Mouse (Mus musculus) forebrain, postnatal 0 days (tissue): Measurements from ENCODE around the gene Plcd3. TPM values are rescaled to one million over a fixed set of nuclear protein-coding genes. Genes with fewer than 3 reads are reported as not detected.

Experiments used
- ATAC-seq: fragments of 200-750 bp; cut with Nextera tagmentation; 2 replicates; pipeline ENCODE4 v1.8.0; 2017; ENCODE audit warnings: mild to moderate bottlenecking, moderate library complexity
- DNase-seq: peaks from one replicate; pipeline ENCODE4 v3.0.0-alpha.2; 2015
- H3K27ac ChIP-seq: fragments of 300-500 bp; sonication (generic); 2 replicates; pipeline ENCODE4 v1.5.1; 2014; ENCODE audit warnings: low read depth, mild to moderate bottlenecking, antibody characterized with exemption, low read length, moderate library complexity, mixed read lengths
- H3K27me3 ChIP-seq: fragments of 300-500 bp; sonication (generic); 2 replicates; pipeline ENCODE4 v1.6.1; 2014; ENCODE audit warnings: mild to moderate bottlenecking, low read length, mixed read lengths; ENCODE audit not compliant: insufficient read depth
- H3K36me3 ChIP-seq: fragments of 300-500 bp; sonication (generic); 2 replicates; pipeline ENCODE4 v1.6.1; 2014; ENCODE audit warnings: mild to moderate bottlenecking, moderate library complexity; ENCODE audit not compliant: insufficient read depth
- H3K4me1 ChIP-seq: fragments of 300-500 bp; sonication (generic); 2 replicates; pipeline ENCODE4 v1.6.1; 2014; ENCODE audit warnings: antibody characterized with exemption; ENCODE audit not compliant: insufficient read depth
- H3K4me2 ChIP-seq: fragments of 300-500 bp; sonication (generic); 2 replicates; pipeline ENCODE4 v1.6.1; 2014; ENCODE audit warnings: low read depth, mild to moderate bottlenecking, moderate library complexity
- H3K4me3 ChIP-seq: fragments of 300-500 bp; sonication (generic); 2 replicates; pipeline ENCODE4 v1.5.1; 2014; ENCODE audit warnings: low read depth, low read length, mixed read lengths
- H3K9ac ChIP-seq: fragments of 300-500 bp; sonication (generic); 2 replicates; pipeline ENCODE4 v1.6.1; 2014; ENCODE audit warnings: mild to moderate bottlenecking
- H3K9me3 ChIP-seq: fragments of 300-500 bp; sonication (generic); 2 replicates; pipeline ENCODE4 v1.6.1; 2016; ENCODE audit warnings: low read length
- CTCF ChIP-seq: sonication (generic); IDR thresholded peaks from 2 replicates; pipeline ENCODE4 v1.5.1; 2016; ENCODE audit warnings: antibody characterized with exemption, control low read depth, low read depth
- WGBS: fragments of 180-500 bp; shearing (Covaris S2); extraction: QIAGEN DNeasy Blood & Tissue Kit; methylation state at CpG from one replicate; pipeline ENCODE4 v1.1.7; 2014; 5-methylcytosine and 5-hydroxymethylcytosine counted together
- polyA plus RNA-seq: library from polyadenylated mRNA; unstranded; fragments of >200 nt; fragmentation: Nextera tagmentation; extraction: Ambion mirVana; gene quantifications from 2 replicates; pipeline ENCODE4 v1.2.1, GENCODE M21; 2015
- total RNA-seq: library from RNA; depleted of rRNA; stranded (reverse); fragments of >200 nt; gene quantifications from 2 replicates; pipeline ENCODE4 v1.2.3, GENCODE M21; 2014; rRNA removed

Plcd3 gene
- total and polyA plus RNA-seq, 2 experiments from 2014 or later = 3.6 to 8.5 TPM

DNA sequence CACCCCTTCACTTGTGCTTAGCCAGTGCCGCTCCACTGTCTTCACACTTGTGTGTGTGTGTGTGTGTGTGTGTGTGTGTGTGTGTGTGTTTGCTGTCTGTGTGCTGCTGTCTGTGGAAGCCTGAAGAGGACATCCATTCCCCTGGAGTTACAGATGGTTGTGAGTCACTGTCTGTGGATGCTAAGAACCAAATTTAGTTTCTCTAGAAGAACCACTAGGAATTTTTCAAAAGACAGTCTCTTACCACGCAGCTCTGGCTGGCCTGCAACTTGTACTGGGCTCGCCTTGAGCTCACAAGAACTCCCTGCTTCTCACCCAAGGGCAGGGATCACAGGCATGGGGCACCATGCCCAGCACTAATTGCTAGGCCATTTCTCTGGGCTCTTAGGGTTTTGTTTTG, 68.4 kb downstream of the Plcd3 start:
- no peak overlapping the region for H3K9ac ChIP-seq
- 78% methylated on average over 3 of the region's 3 CpGs for WGBS
- no peaks in the 10 kb centered on the region for H3K36me3 ChIP-seq
- TF ChIP-seq CTCF = no peak
- DNase-seq (no peak), ATAC-seq (no peak)
- H3K4me3 ChIP-seq = no peak overlapping the region
- H3K4me2 ChIP-seq = no peak overlapping the region
- H3K9me3 ChIP-seq = no peaks in the 10 kb centered on the region
- peaks cover 7% of the 10 kb centered on the region for H3K4me1 ChIP-seq
- H3K27ac ChIP-seq = no peak overlapping the region
- H3K27me3 ChIP-seq = no peaks in the 10 kb centered on the region

DNA sequence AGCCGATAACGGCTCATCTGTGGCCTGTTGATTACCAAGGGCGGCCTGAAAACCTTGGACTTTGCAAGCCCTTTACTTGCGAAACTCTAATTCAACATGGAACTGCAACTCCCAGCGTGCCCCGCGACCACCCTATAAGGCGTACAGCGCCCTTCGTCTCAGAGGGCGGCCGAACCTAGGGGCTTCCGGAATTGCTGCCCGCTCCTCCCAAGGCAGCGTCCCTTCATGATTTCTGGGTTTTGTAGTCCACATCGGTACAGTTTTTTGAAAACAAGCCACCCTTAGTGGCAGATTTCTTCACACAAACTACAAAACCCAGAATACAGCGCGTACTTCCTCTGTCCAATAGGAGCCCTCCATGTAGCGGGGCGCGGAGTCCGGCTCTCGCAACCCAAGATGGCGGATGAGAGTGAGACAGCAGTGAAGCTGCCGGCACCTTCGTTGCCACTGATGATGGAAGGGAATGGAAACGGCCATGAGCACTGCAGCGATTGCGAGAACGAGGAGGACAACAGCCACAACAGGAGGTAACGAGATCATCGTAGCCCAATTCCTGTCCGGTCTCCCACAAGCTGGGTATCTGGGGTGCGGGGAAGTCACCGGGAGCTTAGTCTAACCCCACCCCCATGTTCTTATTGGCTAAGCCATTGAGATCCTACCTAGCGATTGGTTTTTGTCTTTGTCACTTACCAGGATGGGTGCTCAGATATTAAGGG, 73.1 kb downstream of the Plcd3 start, which contains the start of the genes Nmt1 and Dcakd:
Gene Nmt1, plus strand, starts transcription at position 15 of the 716 bp plus-strand sequence.
Gene Dcakd, minus strand, starts transcription at position 158 of the 716 bp plus-strand sequence.
- Histone ChIP-seq H3K27ac (peak within 1 kb of the TSS; percentile 76), H3K27me3 (no peaks in the 10 kb centered on the region), H3K4me3 (peak within 1 kb of the TSS; percentile 51), H3K9me3 (no peaks in the 10 kb centered on the region), H3K36me3 (no peaks in the 10 kb centered on the region), H3K4me2 (peak within 1 kb of the TSS; percentile 71), H3K9ac (peak within 1 kb of the TSS; percentile 60), H3K4me1 (peaks cover 16% of the 10 kb centered on the region)
- ATAC-seq = peak; percentile 98
- peak; percentile 99 for DNase-seq
- WGBS = under 1% methylated on average over 36 of the region's 36 CpGs
- TF ChIP-seq CTCF = no peak

DNA sequence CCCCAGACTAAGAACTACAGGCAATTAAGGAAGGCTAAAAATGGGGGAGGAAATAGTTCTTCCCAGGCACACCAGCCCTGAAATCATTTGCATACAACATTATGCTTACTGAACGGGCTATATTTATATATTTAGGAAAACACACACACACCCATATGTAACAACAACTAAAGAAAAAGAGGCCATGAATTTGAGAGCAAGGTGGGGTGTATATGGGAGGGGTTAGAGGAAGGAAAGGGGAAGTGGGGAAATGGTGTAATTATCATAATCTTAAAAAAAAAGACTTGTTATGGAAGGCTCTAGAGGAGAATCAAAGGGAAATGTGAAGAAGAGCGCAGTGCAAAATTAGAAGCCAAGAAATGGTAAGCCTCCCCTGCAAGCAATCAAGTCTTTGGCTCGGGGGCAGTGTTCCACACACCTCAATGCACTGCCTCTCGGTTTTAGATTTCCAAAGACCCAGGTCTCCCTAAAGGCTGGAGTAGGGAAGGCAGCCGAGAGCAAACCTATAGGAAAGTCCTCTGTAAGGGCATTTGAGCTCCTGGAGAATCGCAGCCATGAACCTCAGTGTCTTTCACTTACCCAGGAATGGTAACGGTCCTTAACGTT, 73.8 kb downstream of the Plcd3 start:
- peaks cover 16% of the 10 kb centered on the region for H3K4me1 ChIP-seq
- no peak for DNase-seq
- WGBS = 17% methylated on average over 8 of the region's 8 CpGs

DNA sequence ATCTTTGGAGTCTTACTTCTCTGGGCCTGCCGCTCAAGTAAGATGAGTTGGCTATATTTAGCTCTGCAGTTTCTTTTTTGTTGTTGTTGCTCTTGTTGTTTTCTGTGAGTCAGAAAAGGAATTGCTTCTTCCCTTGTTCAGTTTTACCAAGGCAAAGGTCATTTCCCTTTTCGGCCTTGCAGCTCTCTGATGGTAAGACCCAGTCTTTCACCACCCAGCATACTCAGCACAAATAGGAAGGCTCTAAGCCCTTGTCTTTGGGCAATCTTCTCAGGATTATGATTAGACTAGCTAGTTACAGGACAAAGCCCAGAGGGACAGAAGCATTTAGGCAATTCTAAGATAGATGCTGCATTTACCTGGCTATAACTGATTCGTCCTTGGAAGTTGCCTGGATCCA, 74.6 kb downstream of the Plcd3 start:
- TF ChIP-seq CTCF = no peak
- H3K9ac ChIP-seq = no peak overlapping the region
- H3K27ac ChIP-seq = no peak overlapping the region
- no peak for ATAC-seq
- no peaks in the 10 kb centered on the region for H3K27me3 ChIP-seq
- H3K4me3 ChIP-seq = no peak overlapping the region
- peak overlapping the region; percentile 71; the same call in 1 of the 2 replicates for H3K4me2 ChIP-seq
- no peaks in the 10 kb centered on the region for H3K9me3 ChIP-seq
- H3K36me3 ChIP-seq = no peaks in the 10 kb centered on the region
- no peak for DNase-seq
- 91% methylated on average over 3 of the region's 3 CpGs for WGBS
- H3K4me1 ChIP-seq = peaks cover 16% of the 10 kb centered on the region

More for the DNA sequence above, 73.8 kb downstream of the Plcd3 start:
- Histone ChIP-seq H3K27me3 (no peaks in the 10 kb centered on the region), H3K27ac (peak overlapping the region; percentile 76), H3K9ac (peak overlapping the region; percentile 60), H3K9me3 (no peaks in the 10 kb centered on the region), H3K36me3 (no peaks in the 10 kb centered on the region), H3K4me2 (peak overlapping the region; percentile 71), H3K4me3 (peak overlapping the region; percentile 51)
- no peak for TF ChIP-seq CTCF
- ATAC-seq = peak; percentile 10; the same call in 1 of the 2 replicates

DNA sequence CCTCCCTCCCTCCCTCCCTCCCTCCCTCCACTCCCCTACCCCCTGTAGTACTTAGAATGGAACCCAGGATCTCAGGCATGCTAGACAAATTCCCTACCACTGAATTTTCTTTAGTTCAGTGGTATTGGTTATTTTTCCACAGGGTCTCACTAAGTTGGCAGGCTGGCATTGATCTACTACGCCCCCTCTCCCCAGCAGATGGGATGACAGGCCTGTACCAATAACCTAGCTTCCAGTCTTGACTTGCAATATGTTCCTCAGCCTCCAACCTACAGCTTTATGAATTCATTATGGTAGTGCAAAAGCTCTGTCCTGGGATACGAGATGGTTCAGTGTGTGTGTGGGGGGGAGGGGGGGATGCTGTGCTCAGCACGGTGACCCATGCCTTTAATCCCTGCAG, 77.5 kb downstream of the Plcd3 start:
- no peak for DNase-seq
- Histone ChIP-seq H3K4me1 (peaks cover 10% of the 10 kb centered on the region), H3K9me3 (no peaks in the 10 kb centered on the region), H3K27me3 (no peaks in the 10 kb centered on the region), H3K9ac (no peak overlapping the region), H3K27ac (no peak overlapping the region), H3K4me3 (no peak overlapping the region), H3K4me2 (no peak overlapping the region), H3K36me3 (no peaks in the 10 kb centered on the region)
- 80% methylated on average over 3 of the region's 3 CpGs for WGBS
- no peak for TF ChIP-seq CTCF
- no peak for ATAC-seq

DNA sequence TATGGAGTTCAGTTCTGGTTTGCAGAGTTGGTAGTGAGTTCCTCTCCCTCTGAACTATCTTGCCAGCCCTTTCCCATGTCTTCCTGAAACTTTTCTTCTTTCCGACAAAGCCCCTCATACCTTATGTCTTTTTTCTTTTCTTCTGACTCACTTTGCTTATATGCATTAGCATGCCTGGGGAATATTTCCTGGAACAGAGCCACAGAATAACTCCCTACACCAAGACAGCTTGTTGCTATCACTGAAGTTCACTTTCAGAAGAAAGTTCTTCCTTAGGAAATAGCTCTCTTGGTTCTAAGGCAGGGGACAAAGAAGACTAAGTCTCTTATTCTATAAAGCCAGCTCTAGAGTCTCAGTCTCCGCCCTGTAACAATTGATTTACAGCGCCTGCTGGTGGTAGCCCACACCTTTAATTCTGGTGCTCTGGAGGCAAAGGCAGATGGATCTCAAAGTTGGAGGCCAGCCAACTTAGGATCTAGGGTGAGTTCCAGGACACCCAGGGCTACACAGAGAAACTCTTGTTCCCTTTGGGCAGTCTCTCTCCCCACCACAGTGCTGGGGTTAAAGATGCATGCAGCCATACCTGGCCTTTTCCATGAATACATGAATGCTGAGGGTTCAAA, 80.6 kb downstream of the Plcd3 start:
- H3K4me3 ChIP-seq = no peak overlapping the region
- no peak overlapping the region for H3K27ac ChIP-seq
- H3K4me2 ChIP-seq = no peak overlapping the region
- no peaks in the 10 kb centered on the region for H3K9me3 ChIP-seq
- peaks cover 5% of the 10 kb centered on the region; the same call in 1 of the 2 replicates for H3K4me1 ChIP-seq
- 67% methylated on average over 3 of the region's 3 CpGs for WGBS
- H3K27me3 ChIP-seq = no peaks in the 10 kb centered on the region
- DNase-seq (no peak), ATAC-seq (no peak)
- H3K36me3 ChIP-seq = no peaks in the 10 kb centered on the region
- TF ChIP-seq CTCF = no peak
- H3K9ac ChIP-seq = no peak overlapping the region

Other genes with a start within 250 kb of the Plcd3 start
- gene Eftud2, start 220.7 kb downstream of the Plcd3 start, total RNA-seq = 63.2 and 71.7 TPM in 2 replicates
- gene Eftud2, start 220.7 kb downstream of the Plcd3 start, polyA plus RNA-seq = 111 and 118 TPM in 2 replicates
- 3.1 and 4.4 TPM in 2 replicates for gene Ccdc103, start 220.5 kb downstream of the Plcd3 start, total RNA-seq
- 2.7 and 2.9 TPM in 2 replicates for gene Ccdc103, start 220.5 kb downstream of the Plcd3 start, polyA plus RNA-seq
- 0.38 TPM in 1 of 2 replicates, not detected in the other for gene Fam187a, start 216.5 kb downstream of the Plcd3 start, total RNA-seq
- gene Fam187a, start 216.5 kb downstream of the Plcd3 start, polyA plus RNA-seq = not detected in 2 replicates
- 44.4 and 58.9 TPM in 2 replicates for gene Gfap, start 200.7 kb downstream of the Plcd3 start, total RNA-seq
- 31.8 and 52.6 TPM in 2 replicates for gene Gfap, start 200.7 kb downstream of the Plcd3 start, polyA plus RNA-seq
- 3.2 and 6.6 TPM in 2 replicates for gene Kif18b, start 176.5 kb downstream of the Plcd3 start, total RNA-seq
- gene Kif18b, start 176.5 kb downstream of the Plcd3 start, polyA plus RNA-seq = 0.54 and 0.70 TPM in 2 replicates
- 10.3 and 11.8 TPM in 2 replicates for gene C1ql1, start 155.0 kb downstream of the Plcd3 start, total RNA-seq
- 3.9 and 5.4 TPM in 2 replicates for gene C1ql1, start 155.0 kb downstream of the Plcd3 start, polyA plus RNA-seq
- gene Nmt1, start 73.5 kb downstream of the Plcd3 start, total RNA-seq = 63.2 and 64.1 TPM in 2 replicates
- gene Nmt1, start 73.5 kb downstream of the Plcd3 start, polyA plus RNA-seq = 35.0 and 36.7 TPM in 2 replicates
- gene Dcakd, start 73.3 kb downstream of the Plcd3 start, total RNA-seq = 136 and 148 TPM in 2 replicates
- gene Dcakd, start 73.3 kb downstream of the Plcd3 start, polyA plus RNA-seq = 173 and 191 TPM in 2 replicates
- 27.2 and 28.5 TPM in 2 replicates for gene Acbd4, start within 50 bp of the Plcd3 start, total RNA-seq
- gene Acbd4, start within 50 bp of the Plcd3 start, polyA plus RNA-seq = 20.1 and 27.1 TPM in 2 replicates
- gene Hexim1, start 14.6 kb upstream of the Plcd3 start, total RNA-seq = 19.0 and 20.5 TPM in 2 replicates
- gene Hexim1, start 14.6 kb upstream of the Plcd3 start, polyA plus RNA-seq = 3.7 and 3.9 TPM in 2 replicates
- gene Hexim2, start 30.8 kb upstream of the Plcd3 start, total RNA-seq = 30.8 and 47.0 TPM in 2 replicates
- 16.5 and 27.9 TPM in 2 replicates for gene Hexim2, start 30.8 kb upstream of the Plcd3 start, polyA plus RNA-seq
- 6.5 and 9.4 TPM in 2 replicates for gene Fmnl1, start 69.4 kb upstream of the Plcd3 start, total RNA-seq
- gene Fmnl1, start 69.4 kb upstream of the Plcd3 start, polyA plus RNA-seq = 4.8 and 7.1 TPM in 2 replicates
- gene 1700023F06Rik, start 106.9 kb upstream of the Plcd3 start, total RNA-seq = 0.71 TPM in 1 of 2 replicates, not detected in the other
- gene 1700023F06Rik, start 106.9 kb upstream of the Plcd3 start, polyA plus RNA-seq = 3.0 and 3.1 TPM in 2 replicates
- gene Spata32, start 116.8 kb upstream of the Plcd3 start, total RNA-seq = 0.57 and 0.62 TPM in 2 replicates
- 0.43 and 0.64 TPM in 2 replicates for gene Spata32, start 116.8 kb upstream of the Plcd3 start, polyA plus RNA-seq
- gene Map3k14, start 165.8 kb upstream of the Plcd3 start, total RNA-seq = 3.2 and 5.8 TPM in 2 replicates
- gene Map3k14, start 165.8 kb upstream of the Plcd3 start, polyA plus RNA-seq = 0.77 TPM in 2 replicates